Mouse (Mus musculus) fibroblast of lung, adult 2 months (primary cell): ENCODE measurements around the gene Zfp821.

ENCODE experiments used
- DNase-seq: peaks from one replicate; pipeline ENCODE4 v3.0.0-alpha.2; 2011; ENCODE audit warnings: low read depth

The Zfp821 gene

GRCm38 (mm10) chr8:109705320-109706075 lies at the start of gene Zfp821:
Gene Zfp821, plus strand, starts transcription at chr8:109705546.
- peak; percentile 46 for DNase-seq

- no peak for DNase-seq
These were observed 48.5 kb upstream of the Zfp821 start for GRCm38 (mm10) chr8:109656860-109657259.

- DNase-seq: no peak
These were observed 43.0 kb upstream of the Zfp821 start for GRCm38 (mm10) chr8:109662328-109662727.

GRCm38 (mm10) chr8:109666616-109667015 lies 38.7 kb upstream of the Zfp821 start:
- DNase-seq: no peak

- no peak for DNase-seq
These were observed 32.7 kb upstream of the Zfp821 start for GRCm38 (mm10) chr8:109672656-109673055.

- no peak for DNase-seq
These were observed 31.8 kb upstream of the Zfp821 start for GRCm38 (mm10) chr8:109673596-109673995.

- no peak for DNase-seq
These were observed 29.3 kb upstream of the Zfp821 start for GRCm38 (mm10) chr8:109675896-109676643.

GRCm38 (mm10) chr8:109681535-109681934 lies 23.8 kb upstream of the Zfp821 start:
- no peak for DNase-seq

- no peak for DNase-seq
These were observed 23.2 kb upstream of the Zfp821 start for GRCm38 (mm10) chr8:109682120-109682519.

GRCm38 (mm10) chr8:109687248-109687647 lies 18.1 kb upstream of the Zfp821 start:
- DNase-seq: no peak

GRCm38 (mm10) chr8:109691769-109692168 lies 13.6 kb upstream of the Zfp821 start:
- DNase-seq: no peak

GRCm38 (mm10) chr8:109692443-109693145 lies 12.8 kb upstream of the Zfp821 start:
- DNase-seq: peak; percentile 10

GRCm38 (mm10) chr8:109693146-109693900 lies 12.0 kb upstream of the Zfp821 start, which contains the start of gene Ist1:
Gene Ist1, minus strand, starts transcription at chr8:109693260.
- DNase-seq: peak; percentile 97

GRCm38 (mm10) chr8:109694154-109694553 lies 11.2 kb upstream of the Zfp821 start:
- DNase-seq: peak; percentile 11

GRCm38 (mm10) chr8:109697754-109698153 lies 7.6 kb upstream of the Zfp821 start:
- DNase-seq: no peak

- DNase-seq: no peak
These were observed 6.9 kb upstream of the Zfp821 start for GRCm38 (mm10) chr8:109698477-109698876.

- no peak for DNase-seq
These were observed 604 bp upstream of the Zfp821 start for GRCm38 (mm10) chr8:109704565-109705319.

GRCm38 (mm10) chr8:109706076-109706873 lies 929 bp downstream of the Zfp821 start:
- no peak for DNase-seq

- DNase-seq: peak; percentile 27
These were observed 1.5 kb downstream of the Zfp821 start for GRCm38 (mm10) chr8:109706874-109707237.

- no peak for DNase-seq
These were observed 2.6 kb downstream of the Zfp821 start for GRCm38 (mm10) chr8:109707921-109708320.
